Mouse (Mus musculus) right cerebral cortex, postnatal 36 days (tissue): Measurements from ENCODE around the gene Wdr54.

Experiments
- DNase-seq, 2 experiments: peaks; one replicate each; pipeline ENCODE4 v3.0.0; 2022; ENCODE audit warnings: low spot score in 2 of 2, mixed read lengths in 1 of 2

The Wdr54 gene

DNA sequence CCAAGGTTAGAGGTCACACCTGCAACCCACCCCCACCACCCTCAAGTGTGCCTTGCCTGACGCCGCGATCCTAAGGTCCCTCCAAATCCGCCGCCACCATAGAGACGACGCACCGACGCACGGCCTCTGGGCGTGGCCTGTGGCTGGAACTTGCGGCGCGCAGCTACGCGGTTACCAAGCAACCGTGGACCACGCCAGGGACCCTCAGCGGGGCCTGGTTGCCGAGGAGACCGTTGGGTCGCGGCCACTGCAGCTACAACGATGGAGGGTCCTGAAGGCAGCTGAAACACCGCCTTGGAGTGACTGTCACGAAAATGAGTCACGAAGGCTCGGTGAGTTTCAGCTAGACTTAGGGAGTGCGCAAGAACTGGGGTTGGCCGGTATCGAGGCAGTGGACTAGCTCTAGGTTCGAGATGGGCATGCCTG, at the start of gene Wdr54, which contains the start of gene 1700003E16Rik:
TSS of gene Wdr54 (minus strand) at position 139 of the 426 bp plus-strand sequence.
TSS of gene 1700003E16Rik (plus strand) at position 146 of the 426 bp plus-strand sequence.
- peak; percentile 68 to 81 for DNase-seq

- DNase-seq = no peak
These were observed 49.7 kb upstream of the Wdr54 start for GRCm38 (mm10) chr6:83205851-83206250.

DNA sequence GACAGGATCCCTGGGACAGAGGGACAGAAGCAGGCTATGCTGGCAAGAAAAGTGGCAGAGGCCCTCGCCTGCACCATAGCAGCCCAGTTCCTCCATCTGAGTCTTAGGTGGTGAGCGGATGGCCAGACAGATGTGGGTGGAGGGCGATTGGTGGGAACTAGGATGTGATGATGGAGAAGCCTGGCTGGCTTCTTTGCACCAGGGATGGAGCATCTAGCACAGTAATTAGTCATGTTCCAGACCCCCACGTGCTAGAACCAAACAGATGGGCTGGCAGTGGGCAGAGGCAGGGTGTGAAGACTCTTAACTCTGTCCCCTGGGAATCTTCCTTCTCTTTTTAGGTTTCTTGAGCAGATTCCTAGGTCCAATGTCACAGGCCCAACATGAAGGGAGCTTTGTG, 47.1 kb upstream of the Wdr54 start:
- no peak for DNase-seq

GRCm38 (mm10) chr6:83197345-83198004, 41.3 kb upstream of the Wdr54 start:
- peak; percentile 45 to 57 for DNase-seq

DNA sequence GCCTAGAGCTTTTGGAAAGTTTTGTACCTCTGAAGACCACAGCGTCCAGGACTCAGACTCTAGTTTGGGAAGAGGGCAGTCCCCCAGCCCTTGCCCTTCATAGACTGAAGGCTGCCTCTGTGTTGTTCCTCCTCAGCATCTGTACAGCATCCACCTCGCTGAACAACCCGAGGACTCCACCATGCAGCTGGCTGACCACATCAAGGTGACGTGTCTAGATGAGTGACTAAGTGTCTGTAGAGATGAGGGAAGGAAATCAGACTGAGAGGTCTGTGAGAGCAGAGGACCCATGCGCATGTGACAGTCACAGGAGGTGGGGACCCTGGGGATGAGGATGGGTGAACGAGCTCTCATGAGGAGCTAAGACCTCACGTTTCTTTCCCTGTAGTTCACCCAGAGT, 37.4 kb upstream of the Wdr54 start:
- no peak for DNase-seq

DNA sequence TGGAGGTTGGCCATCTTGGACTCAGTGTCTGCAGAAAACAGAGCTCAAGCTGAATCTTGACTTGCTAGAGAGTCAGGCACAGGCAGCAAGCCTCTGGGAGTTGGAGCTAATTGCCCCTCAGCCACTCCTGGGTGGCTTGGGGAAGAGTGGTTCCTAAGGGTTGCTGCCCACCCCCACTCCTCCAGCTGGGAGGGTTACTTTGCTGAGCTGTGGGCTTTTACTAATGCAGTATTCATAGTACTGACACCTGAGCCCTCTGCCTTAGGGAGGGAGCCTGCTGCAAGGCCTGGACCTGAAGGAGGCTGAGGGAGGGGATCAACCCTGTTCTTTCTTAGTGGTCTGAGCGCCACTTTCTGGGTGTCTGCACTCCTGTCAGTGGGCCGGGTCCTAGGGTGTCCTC, 30.7 kb upstream of the Wdr54 start:
- DNase-seq = no peak

DNA sequence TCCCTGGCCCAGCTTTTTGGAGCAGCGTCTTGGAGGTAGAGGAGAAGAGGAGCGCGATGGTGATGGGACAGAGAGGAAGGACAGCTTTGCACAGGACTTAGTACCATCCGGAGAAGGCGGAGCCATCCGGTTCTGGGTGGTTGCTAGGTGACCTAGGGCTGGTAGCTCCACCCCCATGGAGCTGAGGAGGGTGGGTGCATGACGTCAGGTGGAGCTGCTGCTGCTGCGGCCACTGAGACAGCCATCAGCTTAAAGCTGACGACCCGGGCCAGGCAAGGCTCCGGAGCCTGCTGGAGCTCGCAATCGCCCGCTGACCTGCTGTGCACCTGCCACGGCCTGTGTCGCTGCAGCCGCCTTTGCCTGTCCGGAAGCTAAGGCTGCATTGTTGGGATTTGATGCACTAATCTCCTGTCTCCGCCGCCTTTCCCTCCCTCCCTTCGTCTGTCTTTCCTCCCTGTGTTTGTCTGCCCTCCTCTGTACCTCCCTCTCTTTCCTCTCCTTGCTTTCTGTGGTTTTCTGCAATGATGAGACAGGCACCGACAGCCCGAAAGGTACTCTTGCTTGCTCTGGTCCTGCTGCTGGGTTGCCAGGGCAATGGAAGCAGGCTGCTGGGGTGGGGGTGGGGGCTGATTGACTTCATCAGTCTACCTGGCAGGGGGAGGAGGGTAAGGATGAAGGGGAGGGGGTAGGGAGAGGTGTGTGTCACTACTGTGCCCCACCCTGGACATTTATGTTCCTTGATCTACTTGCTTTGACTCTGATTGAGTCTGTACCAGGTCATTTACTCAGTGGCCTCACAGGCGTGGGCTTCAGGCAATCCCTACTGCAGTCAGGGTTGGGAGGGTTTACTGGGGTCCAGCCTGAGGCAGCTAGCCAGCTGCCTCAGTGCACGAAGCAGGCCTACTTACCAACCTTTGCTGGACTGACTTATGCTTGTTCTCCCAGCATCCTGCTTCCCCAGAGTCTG, 30.0 kb upstream of the Wdr54 start:
- DNase-seq = peak; percentile 87 to 94

GRCm38 (mm10) chr6:83184858-83185435, 28.8 kb upstream of the Wdr54 start:
- no peak for DNase-seq

DNA sequence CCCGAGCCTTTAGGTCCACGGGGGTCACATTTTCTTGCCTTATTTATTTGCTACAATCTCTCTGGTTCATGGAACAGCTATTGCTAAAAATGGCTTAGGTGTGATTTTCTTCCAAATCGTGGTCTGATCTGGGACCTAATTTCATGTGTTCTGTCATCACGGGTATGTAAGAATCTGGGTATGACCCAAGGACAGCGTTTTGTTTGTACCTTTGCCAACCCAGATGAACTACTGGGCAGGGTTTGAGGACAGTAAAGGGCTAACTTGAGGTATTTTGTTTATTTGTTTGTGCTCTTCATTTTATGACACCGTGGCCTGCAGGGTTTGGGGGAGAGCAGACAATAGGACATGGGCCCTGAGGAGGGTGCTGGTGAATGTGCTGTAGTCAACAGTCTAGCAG, 24.4 kb upstream of the Wdr54 start:
- no peak for DNase-seq

DNA sequence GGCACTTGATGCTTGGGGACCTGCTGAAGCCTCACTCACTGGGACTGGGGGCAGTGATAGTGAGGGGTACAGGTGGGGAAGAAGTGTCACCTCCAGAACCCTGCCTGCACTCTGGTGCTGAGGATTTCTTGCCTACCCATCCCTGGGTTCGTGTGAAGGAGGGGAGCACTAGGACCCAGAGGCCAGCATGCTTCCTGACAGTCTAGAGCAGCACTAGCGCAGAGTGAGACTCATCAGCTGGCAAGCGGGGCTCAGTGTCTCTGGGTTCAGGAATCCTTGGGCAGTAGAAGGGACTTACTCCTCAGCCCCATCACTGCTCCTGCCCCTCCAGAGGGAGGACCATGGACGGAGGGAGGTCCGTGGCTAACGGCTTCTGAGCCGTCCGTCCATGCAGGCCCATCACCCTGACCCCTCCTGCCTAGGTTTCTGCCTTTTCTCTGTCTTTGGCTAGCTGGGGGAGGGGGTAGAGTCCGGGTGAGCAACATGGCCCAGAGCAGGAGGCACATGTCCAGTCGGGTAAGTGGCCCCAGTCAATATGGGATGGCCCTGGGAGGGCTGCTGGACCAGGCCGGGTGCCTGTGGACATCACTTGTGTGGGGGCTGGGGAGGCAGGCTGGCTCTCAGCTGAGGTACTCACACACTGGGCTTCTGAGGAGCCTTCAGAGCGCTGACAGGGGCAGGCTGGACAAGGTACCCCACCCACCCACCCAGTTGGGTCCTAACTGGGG, 23.4 kb upstream of the Wdr54 start:
- peak; percentile 80 to 81 for DNase-seq

DNA sequence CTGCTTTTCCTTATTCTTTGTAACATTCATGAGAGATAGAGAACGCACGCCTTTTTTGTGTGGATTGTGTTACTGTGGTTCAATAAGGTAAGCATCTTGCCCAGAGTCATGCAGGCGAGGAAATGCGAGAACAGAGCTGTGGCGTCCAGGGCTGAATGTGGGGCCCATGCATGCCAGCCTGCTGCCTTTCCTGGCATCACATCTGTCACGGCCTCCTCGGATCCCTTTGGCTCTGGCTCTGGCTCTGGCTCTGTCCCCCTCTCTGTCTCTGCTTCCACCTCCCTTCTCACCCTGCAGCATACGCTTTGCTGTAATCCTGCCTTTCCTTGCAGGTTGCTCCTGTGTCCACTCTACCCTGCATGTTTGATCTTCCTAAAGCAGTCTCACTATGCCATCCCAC, 19.8 kb upstream of the Wdr54 start:
- DNase-seq = no peak

GRCm38 (mm10) chr6:83172240-83172920, 16.2 kb upstream of the Wdr54 start:
- DNase-seq = peak; percentile 67 to 76

- DNase-seq = no peak
These were observed 14.9 kb upstream of the Wdr54 start for GRCm38 (mm10) chr6:83171063-83171462.

DNA sequence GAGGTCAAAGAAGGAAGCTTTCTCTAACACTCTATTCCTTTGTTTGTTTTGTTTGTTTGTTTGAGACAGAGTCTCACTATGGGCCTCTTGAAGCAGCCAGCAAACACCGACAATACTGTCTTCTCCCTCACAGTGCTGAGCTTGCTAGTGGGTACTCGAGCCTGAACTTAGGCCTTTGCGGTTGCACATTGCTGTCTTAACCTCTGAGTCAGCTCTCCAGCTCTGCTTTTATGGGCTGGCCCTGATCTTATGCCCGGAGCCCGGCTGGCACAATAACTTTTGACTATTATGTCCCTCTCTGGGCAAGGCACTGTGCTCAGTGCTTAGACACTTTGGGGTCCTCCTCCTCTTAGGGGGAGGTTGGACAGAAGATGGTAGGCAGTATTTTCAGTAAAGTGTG, 13.7 kb upstream of the Wdr54 start:
- no peak for DNase-seq

DNA sequence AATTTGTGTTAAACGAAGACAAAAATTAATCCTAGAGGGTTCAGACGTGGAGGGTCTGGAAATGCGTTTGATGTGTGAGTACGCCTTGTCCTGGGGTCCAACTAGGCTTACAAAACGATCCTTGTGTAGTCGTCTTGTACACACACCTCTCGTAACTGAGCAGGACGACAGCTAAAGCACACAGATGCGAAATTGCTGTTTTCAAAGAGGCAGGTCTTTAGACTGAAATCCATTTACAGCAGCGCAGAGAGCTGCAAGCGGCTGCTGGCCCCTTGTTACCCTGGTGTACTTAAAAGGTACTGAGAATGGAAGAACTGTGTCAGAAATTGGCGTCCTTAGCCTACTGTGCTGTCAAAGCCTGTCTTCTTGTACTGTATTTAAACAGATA, 10.0 kb upstream of the Wdr54 start:
- no peak for DNase-seq

DNA sequence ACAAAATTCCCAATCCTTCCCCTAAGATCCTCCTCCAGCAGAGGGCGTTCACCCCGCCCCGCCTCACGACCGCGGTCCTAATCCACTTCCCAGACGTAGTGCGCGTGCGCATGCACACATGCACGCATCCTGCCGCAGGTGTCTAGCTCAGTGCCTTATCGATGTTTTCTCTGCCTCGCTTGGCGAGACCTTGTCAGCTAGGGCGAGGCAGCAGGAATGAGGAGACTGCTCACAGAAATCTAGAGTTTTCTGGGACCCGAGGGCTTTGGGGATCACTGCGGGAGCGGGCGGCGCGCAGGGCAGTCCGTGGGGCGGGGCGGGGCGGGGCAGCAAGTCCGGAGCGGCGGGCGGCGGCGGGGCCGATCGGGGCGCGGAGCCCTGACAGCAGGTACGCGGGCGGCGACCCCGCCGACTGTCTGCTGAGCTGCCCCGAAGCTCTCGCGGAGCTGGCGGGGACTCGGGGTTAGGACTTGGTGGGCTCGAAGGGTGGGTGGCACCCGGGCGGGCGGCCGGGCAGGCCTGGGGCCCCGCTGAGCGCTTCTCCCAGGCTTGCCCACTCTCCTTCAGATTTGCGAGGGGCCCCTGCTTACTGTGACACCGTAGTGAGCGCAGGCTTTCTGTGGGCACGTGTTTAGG, 9.5 kb upstream of the Wdr54 start, which contains the start of gene Dctn1:
TSS of gene Dctn1 (plus strand) at position 314 of the 636 bp plus-strand sequence.
- DNase-seq = peak; percentile 86 to 89

- DNase-seq = no peak
These were observed 8.9 kb upstream of the Wdr54 start for GRCm38 (mm10) chr6:83165026-83165606.

GRCm38 (mm10) chr6:83162701-83163100, 6.5 kb upstream of the Wdr54 start:
- no peak for DNase-seq

DNA sequence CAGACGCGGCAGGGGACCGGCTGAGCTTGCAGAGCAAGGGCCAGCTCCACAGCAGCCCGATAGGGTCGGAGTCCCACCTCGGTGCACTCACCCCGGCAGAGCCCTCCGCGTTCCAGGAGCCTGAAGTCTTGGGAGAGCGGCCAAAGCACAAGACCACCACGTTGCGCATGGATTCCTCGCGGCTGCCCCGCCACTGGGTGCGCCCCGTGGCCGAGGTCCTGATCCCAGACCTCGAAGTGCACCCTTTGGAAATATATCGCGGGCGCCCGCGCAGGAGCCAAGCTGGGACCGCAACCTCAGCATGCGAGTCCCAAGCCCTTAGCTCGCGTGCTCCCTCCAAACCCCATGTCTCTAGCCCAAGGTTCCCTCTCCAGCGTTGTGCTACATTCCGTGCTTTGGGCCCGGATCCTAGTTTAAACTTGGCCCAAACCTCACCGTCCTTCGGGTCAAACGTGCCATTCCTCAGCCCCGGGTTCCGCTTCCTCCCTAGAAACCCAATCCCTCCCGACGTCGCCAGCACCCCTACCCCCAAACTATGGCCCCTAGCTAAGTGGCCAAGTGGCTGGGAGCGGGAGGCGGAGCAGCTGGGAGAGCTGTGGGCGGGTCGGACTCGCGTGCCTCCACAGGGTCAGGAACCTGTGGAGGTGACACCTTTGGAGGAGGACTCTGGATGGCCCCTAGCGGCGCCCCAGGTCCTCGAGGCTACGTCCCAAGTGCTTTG, 5.9 kb upstream of the Wdr54 start:
- DNase-seq = no peak

GRCm38 (mm10) chr6:83161442-83161841, 5.2 kb upstream of the Wdr54 start:
- DNase-seq = no peak
